Mouse (Mus musculus) neural tube, embryonic 11.5 days (tissue): ENCODE measurements around the gene Ankk1. TPM values are rescaled to one million over a fixed set of nuclear protein-coding genes. Genes with fewer than 3 reads are reported as not detected.

Experiments used
- ATAC-seq: fragments of 200-750 bp; cut with Nextera tagmentation; 2 replicates; pipeline ENCODE4 v1.8.0; 2017; ENCODE audit warnings: moderate number of reproducible peaks, mild to moderate bottlenecking, moderate TSS enrichment, moderate library complexity; ENCODE audit not compliant: insufficient read depth, low FRiP score, low TSS enrichment
- DNase-seq: peaks from one replicate; pipeline ENCODE4 v3.0.0-alpha.2; 2015; ENCODE audit warnings: low spot score
- H3K27ac ChIP-seq: fragments of 300-500 bp; sonication (generic); 2 replicates; pipeline ENCODE4 v1.5.1; 2014; ENCODE audit warnings: low read depth, mild to moderate bottlenecking, low read length
- H3K27me3 ChIP-seq: fragments of 300-500 bp; sonication (generic); 2 replicates; pipeline ENCODE4 v1.6.1; 2014; ENCODE audit warnings: mild to moderate bottlenecking, low read length, mixed read lengths; ENCODE audit not compliant: control insufficient read depth, insufficient read depth
- H3K36me3 ChIP-seq: fragments of 300-500 bp; sonication (generic); 2 replicates; pipeline ENCODE4 v1.6.1; 2014; ENCODE audit warnings: mild to moderate bottlenecking, low read length, moderate library complexity, mixed read lengths; ENCODE audit not compliant: control insufficient read depth, insufficient read depth
- H3K4me1 ChIP-seq: fragments of 300-500 bp; sonication (generic); 2 replicates; pipeline ENCODE4 v1.6.1; 2014; ENCODE audit warnings: low read length, mixed read lengths; ENCODE audit not compliant: control insufficient read depth, insufficient read depth
- H3K4me2 ChIP-seq: fragments of 300-500 bp; sonication (generic); 2 replicates; pipeline ENCODE4 v1.6.1; 2014; ENCODE audit warnings: low read depth, mild to moderate bottlenecking, moderate library complexity
- H3K4me3 ChIP-seq: fragments of 300-500 bp; sonication (generic); 2 replicates; pipeline ENCODE4 v1.5.1; 2014; ENCODE audit warnings: low read depth, low read length
- H3K9ac ChIP-seq: fragments of 300-500 bp; sonication (generic); 2 replicates; pipeline ENCODE4 v1.6.1; 2014; ENCODE audit warnings: mild to moderate bottlenecking, low read length
- H3K9me3 ChIP-seq: fragments of 300-500 bp; sonication (generic); 2 replicates; pipeline ENCODE4 v1.6.1; 2016; ENCODE audit warnings: low read length; ENCODE audit not compliant: control insufficient read depth
- WGBS: fragments of 180-500 bp; shearing (Covaris S2); extraction: QIAGEN DNeasy Blood & Tissue Kit; methylation state at CpG from one replicate; pipeline ENCODE4 v1.1.7; 2014; 5-methylcytosine and 5-hydroxymethylcytosine counted together
- polyA plus RNA-seq: library from polyadenylated mRNA; unstranded; fragments of >200 nt; fragmentation: Nextera tagmentation; extraction: Ambion mirVana; gene quantifications from 2 replicates; pipeline ENCODE4 v1.2.1, GENCODE M21; 2014

The Ankk1 gene
- polyA plus RNA-seq, 1 experiment from 2014 or later, result not detected

DNA sequence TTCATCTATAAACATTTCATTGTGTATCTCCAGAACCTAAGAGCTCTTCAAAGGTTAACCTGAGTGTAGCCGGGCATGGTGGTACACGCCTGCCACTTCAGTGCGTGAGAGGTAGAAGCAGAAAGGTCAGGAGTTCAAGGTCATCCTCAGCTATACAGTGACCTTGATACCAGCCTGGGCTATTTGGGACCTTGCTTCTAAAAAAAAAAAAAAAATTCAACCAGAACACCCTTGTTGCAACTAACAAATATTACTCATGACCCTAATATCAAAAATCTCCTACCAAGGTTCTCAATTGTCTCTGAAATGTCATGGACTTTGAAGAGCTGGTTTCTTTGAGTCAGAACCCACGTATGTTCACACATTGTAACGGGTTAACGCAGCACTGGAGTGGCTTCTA is 42.0 kb downstream of the Ankk1 start:
- H3K36me3 ChIP-seq, result no peaks in the 10 kb centered on the region
- H3K27me3 ChIP-seq, result no peaks in the 10 kb centered on the region
- no peak overlapping the region for H3K4me3 ChIP-seq
- no peak overlapping the region for H3K9ac ChIP-seq
- no peak overlapping the region for H3K27ac ChIP-seq
- no peaks in the 10 kb centered on the region for H3K9me3 ChIP-seq
- no peak for ATAC-seq
- DNase-seq, result no peak
- no peaks in the 10 kb centered on the region for H3K4me1 ChIP-seq
- 89% methylated on average over 6 of the region's 6 CpGs for WGBS
- no peak overlapping the region for H3K4me2 ChIP-seq

DNA sequence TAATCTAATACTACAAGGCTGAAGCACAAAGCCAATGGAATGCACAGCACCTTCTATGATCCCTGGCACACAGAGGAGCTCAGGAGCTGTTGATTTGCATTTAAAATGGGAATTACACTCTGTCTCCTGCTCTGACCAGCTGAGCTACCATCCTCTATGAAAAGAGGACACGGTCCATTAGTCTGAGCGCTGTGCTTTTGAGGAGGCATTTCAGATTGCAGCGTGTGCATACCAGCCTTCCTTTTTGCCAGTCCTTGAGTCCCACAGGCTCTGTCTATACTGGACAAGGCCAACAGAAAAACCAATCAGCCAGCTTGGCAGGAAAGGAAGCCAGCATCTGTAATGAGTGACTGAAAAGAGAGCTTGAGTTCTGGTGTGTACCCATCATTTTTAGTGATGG is 42.8 kb downstream of the Ankk1 start:
- Histone ChIP-seq H3K27me3 (no peaks in the 10 kb centered on the region), H3K36me3 (no peaks in the 10 kb centered on the region), H3K4me2 (no peak overlapping the region), H3K4me1 (no peaks in the 10 kb centered on the region), H3K9me3 (no peaks in the 10 kb centered on the region), H3K9ac (no peak overlapping the region), H3K4me3 (no peak overlapping the region), H3K27ac (no peak overlapping the region)
- ATAC-seq (no peak), DNase-seq (peak; percentile 27)
- 39% methylated on average over 3 of the region's 3 CpGs for WGBS

DNA sequence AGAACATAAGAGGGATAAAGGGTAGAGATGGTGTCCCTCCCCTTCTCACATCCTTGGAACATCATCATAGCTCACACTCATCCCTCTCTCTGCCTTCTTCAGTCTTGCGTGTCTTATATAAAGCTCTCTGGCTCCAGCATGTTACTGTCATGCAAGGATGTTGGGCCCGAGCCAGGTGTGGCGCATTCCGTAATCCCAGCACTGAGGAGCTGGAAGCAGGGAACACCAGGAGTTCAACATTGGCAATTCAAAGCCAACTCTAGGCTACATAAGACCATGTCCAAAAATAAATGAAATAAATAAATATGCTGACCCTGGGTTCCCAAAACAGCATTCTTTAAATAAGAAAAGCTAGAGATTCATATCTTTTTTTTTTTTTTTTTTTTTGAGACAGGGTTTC is 46.9 kb downstream of the Ankk1 start:
- DNase-seq (no peak), ATAC-seq (no peak)
- H3K9ac ChIP-seq, result no peak overlapping the region
- 95% methylated on average over 4 of the region's 4 CpGs for WGBS
- no peak overlapping the region for H3K4me2 ChIP-seq
- no peaks in the 10 kb centered on the region for H3K36me3 ChIP-seq
- no peaks in the 10 kb centered on the region for H3K27me3 ChIP-seq
- no peaks in the 10 kb centered on the region for H3K9me3 ChIP-seq
- no peak overlapping the region for H3K27ac ChIP-seq
- no peaks in the 10 kb centered on the region for H3K4me1 ChIP-seq
- H3K4me3 ChIP-seq, result no peak overlapping the region

DNA sequence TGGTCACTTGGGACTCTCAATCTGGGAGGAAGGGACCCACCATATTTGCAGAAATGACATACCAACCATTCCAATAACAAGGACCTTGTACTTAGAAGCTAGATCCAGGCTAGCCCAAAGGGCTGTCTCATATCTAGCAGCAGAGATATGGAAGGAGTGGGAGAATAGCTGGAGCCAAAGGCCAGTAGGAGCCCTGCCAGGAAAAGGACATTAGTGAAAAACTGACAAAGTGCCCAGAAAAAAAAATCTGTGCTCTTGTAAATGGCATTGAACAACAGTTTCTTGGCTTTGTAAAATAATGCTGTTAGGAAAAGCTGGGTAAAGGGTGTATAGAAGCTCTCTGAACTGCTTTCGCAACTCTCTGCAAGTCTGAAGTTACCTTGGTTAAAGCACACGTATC is 52.9 kb downstream of the Ankk1 start:
- Histone ChIP-seq H3K4me2 (no peak overlapping the region), H3K4me1 (no peaks in the 10 kb centered on the region), H3K27ac (no peak overlapping the region), H3K27me3 (no peaks in the 10 kb centered on the region), H3K4me3 (no peak overlapping the region), H3K9ac (no peak overlapping the region), H3K9me3 (no peaks in the 10 kb centered on the region), H3K36me3 (no peaks in the 10 kb centered on the region)
- WGBS, result 93% methylated on average over 2 of the region's 2 CpGs
- ATAC-seq (no peak), DNase-seq (no peak)

DNA sequence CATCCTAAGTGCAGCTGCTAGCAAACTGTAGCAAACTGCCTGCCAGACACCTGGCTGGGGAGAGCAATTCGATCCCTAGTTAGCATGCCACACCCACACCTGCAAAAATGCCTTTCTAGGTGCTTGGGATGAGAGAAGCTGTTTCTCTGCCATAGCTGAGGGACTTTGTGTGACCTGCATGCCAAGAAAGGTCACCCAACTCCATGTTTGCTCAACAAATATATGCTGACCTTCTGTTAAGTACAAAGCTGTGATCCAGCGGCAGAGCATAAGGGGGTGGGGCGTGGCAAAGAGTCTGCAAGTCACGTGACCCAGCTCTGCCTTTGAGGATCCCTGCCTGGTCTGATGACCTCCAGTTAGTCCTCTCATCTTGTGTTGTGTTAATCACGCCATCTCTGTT is 61.1 kb downstream of the Ankk1 start:
- H3K9me3 ChIP-seq, result no peaks in the 10 kb centered on the region
- H3K4me1 ChIP-seq, result no peaks in the 10 kb centered on the region
- H3K4me2 ChIP-seq, result no peak overlapping the region
- WGBS, result 15% methylated on average over 5 of the region's 5 CpGs
- H3K27me3 ChIP-seq, result no peaks in the 10 kb centered on the region
- H3K4me3 ChIP-seq, result no peak overlapping the region
- ATAC-seq (no peak), DNase-seq (peak; percentile 23)
- H3K36me3 ChIP-seq, result no peaks in the 10 kb centered on the region
- no peak overlapping the region for H3K9ac ChIP-seq
- no peak overlapping the region for H3K27ac ChIP-seq

Other genes starting within 250 kb of the Ankk1 start
- gene Gm4894, start 176.5 kb downstream of the Ankk1 start, polyA plus RNA-seq, result not detected in 2 replicates
- gene Drd2, start 86.4 kb downstream of the Ankk1 start, polyA plus RNA-seq, result 0.37 and 0.69 TPM in 2 replicates
- 1.7 and 2.4 TPM in 2 replicates for gene Ttc12, start 59.2 kb upstream of the Ankk1 start, polyA plus RNA-seq